Mouse (Mus musculus) erythroblast, embryonic 14.5 days (primary cell): ENCODE measurements around the gene Fam184b. TPM values are rescaled to one million over a fixed set of nuclear protein-coding genes. Genes with fewer than 3 reads are reported as not detected.

Experiments
- H3K27me3 ChIP-seq: 2 replicates; pipeline ENCODE4 v1.6.1; 2012; ENCODE audit warnings: inconsistent platforms; ENCODE audit not compliant: control insufficient read depth
- H3K36me3 ChIP-seq: 2 replicates; pipeline ENCODE4 v1.6.1; 2012; ENCODE audit warnings: mild to moderate bottlenecking, inconsistent platforms; ENCODE audit not compliant: control insufficient read depth
- H3K4me1 ChIP-seq: 2 replicates; pipeline ENCODE4 v1.6.1; 2012; ENCODE audit warnings: inconsistent platforms; ENCODE audit not compliant: control insufficient read depth
- H3K4me3 ChIP-seq: replicated peaks from 2 replicates; pipeline ENCODE3; 2012; ENCODE audit warnings: moderate library complexity, mild to moderate bottlenecking, inconsistent platforms
- H3K9me3 ChIP-seq: 2 replicates; pipeline ENCODE4 v1.6.1; 2012; ENCODE audit warnings: low read length, inconsistent platforms, mixed read lengths; ENCODE audit not compliant: control insufficient read depth
- GATA1 ChIP-seq: IDR thresholded peaks from 2 replicates; pipeline ENCODE4 v1.6.1; 2012; ENCODE audit warnings: low read length, inconsistent platforms, mixed read lengths
- TAL1 ChIP-seq: IDR thresholded peaks from 3 replicates; pipeline ENCODE4 v1.6.1; 2012; ENCODE audit warnings: low read length, inconsistent platforms, mixed read lengths
- polyA plus RNA-seq: library from polyadenylated mRNA; stranded (reverse); fragments of >175 nt; gene quantifications from 2 replicates; pipeline ENCODE4 v1.2.3, GENCODE M21; 2012

Fam184b gene
- polyA plus RNA-seq, 1 experiment = not detected

GRCm38 (mm10) chr5:45512908-45513307 is 126.5 kb downstream of the Fam184b start:
- no peaks in the 10 kb centered on the region for H3K4me1 ChIP-seq
- no peak overlapping the region for H3K4me3 ChIP-seq
- H3K9me3 ChIP-seq = no peaks in the 10 kb centered on the region
- peaks cover 24% of the 10 kb centered on the region for H3K36me3 ChIP-seq
- TF ChIP-seq TAL1 (no peak), GATA1 (no peak)
- no peaks in the 10 kb centered on the region for H3K27me3 ChIP-seq

- TF ChIP-seq TAL1 (no peak), GATA1 (no peak)
- Histone ChIP-seq H3K9me3 (no peaks in the 10 kb centered on the region), H3K36me3 (peaks cover 41% of the 10 kb centered on the region), H3K27me3 (no peaks in the 10 kb centered on the region), H3K4me1 (no peaks in the 10 kb centered on the region), H3K4me3 (no peak overlapping the region)
These were observed 129.3 kb downstream of the Fam184b start for GRCm38 (mm10) chr5:45510071-45510470.

- Histone ChIP-seq H3K27me3 (no peaks in the 10 kb centered on the region), H3K9me3 (no peaks in the 10 kb centered on the region), H3K4me1 (peaks cover 21% of the 10 kb centered on the region), H3K36me3 (peaks cover 47% of the 10 kb centered on the region), H3K4me3 (no peak overlapping the region)
- TF ChIP-seq GATA1 = no peak
- no peak for TF ChIP-seq TAL1
These were observed 141.8 kb downstream of the Fam184b start for GRCm38 (mm10) chr5:45497564-45497963.

GRCm38 (mm10) chr5:45496930-45497550 is 142.4 kb downstream of the Fam184b start:
- TF ChIP-seq TAL1 (no peak), GATA1 (no peak)
- H3K4me3 ChIP-seq = no peak overlapping the region
- H3K27me3 ChIP-seq = no peaks in the 10 kb centered on the region
- peaks cover 21% of the 10 kb centered on the region for H3K4me1 ChIP-seq
- no peaks in the 10 kb centered on the region for H3K9me3 ChIP-seq
- H3K36me3 ChIP-seq = peaks cover 43% of the 10 kb centered on the region

- peaks cover 38% of the 10 kb centered on the region for H3K36me3 ChIP-seq
- no peak overlapping the region for H3K4me3 ChIP-seq
- H3K4me1 ChIP-seq = peaks cover 21% of the 10 kb centered on the region
- H3K27me3 ChIP-seq = peaks cover 2% of the 10 kb centered on the region
- TF ChIP-seq GATA1 (no peak), TAL1 (no peak)
- H3K9me3 ChIP-seq = no peaks in the 10 kb centered on the region
These were observed 142.9 kb downstream of the Fam184b start for GRCm38 (mm10) chr5:45496479-45496878.

GRCm38 (mm10) chr5:45496042-45496441 is 143.4 kb downstream of the Fam184b start:
- Histone ChIP-seq H3K4me1 (peaks cover 21% of the 10 kb centered on the region), H3K9me3 (no peaks in the 10 kb centered on the region), H3K27me3 (peaks cover 6% of the 10 kb centered on the region), H3K4me3 (no peak overlapping the region), H3K36me3 (peaks cover 35% of the 10 kb centered on the region)
- TF ChIP-seq GATA1 (no peak), TAL1 (no peak)

- no peaks in the 10 kb centered on the region for H3K9me3 ChIP-seq
- peaks cover 21% of the 10 kb centered on the region for H3K4me1 ChIP-seq
- peaks cover 6% of the 10 kb centered on the region for H3K27me3 ChIP-seq
- peaks cover 32% of the 10 kb centered on the region for H3K36me3 ChIP-seq
- no peak for TF ChIP-seq GATA1
- TF ChIP-seq TAL1 = no peak
- no peak overlapping the region for H3K4me3 ChIP-seq
These were observed 143.9 kb downstream of the Fam184b start for GRCm38 (mm10) chr5:45495429-45495975.

- H3K36me3 ChIP-seq = peaks cover 26% of the 10 kb centered on the region
- no peak for TF ChIP-seq TAL1
- no peak for TF ChIP-seq GATA1
- peak overlapping the region; percentile 74 for H3K4me3 ChIP-seq
- peaks cover 21% of the 10 kb centered on the region for H3K4me1 ChIP-seq
- H3K9me3 ChIP-seq = no peaks in the 10 kb centered on the region
- peaks cover 9% of the 10 kb centered on the region for H3K27me3 ChIP-seq
These were observed 145.2 kb downstream of the Fam184b start for GRCm38 (mm10) chr5:45494093-45494755.
